Mouse (Mus musculus) heart, postnatal 14 days (tissue): ENCODE measurements at regions not wholly inside any gene's neighbourhood (a gene's known extent, or its start where the extent isn't known, plus 50 kb on each side); places are given as distances from the start of the nearest gene placed in this dataset.

ENCODE experiments used
- DNase-seq, 2 experiments: peaks; one replicate each; pipeline ENCODE4 v3.0.0; 2021 to 2022
- intact Hi-C: fragments of 180-260 bp; cut with DNase I; formaldehyde crosslinking; loops from one replicate; pipeline ENCODE4 v1.15.1; 2025

DNA sequence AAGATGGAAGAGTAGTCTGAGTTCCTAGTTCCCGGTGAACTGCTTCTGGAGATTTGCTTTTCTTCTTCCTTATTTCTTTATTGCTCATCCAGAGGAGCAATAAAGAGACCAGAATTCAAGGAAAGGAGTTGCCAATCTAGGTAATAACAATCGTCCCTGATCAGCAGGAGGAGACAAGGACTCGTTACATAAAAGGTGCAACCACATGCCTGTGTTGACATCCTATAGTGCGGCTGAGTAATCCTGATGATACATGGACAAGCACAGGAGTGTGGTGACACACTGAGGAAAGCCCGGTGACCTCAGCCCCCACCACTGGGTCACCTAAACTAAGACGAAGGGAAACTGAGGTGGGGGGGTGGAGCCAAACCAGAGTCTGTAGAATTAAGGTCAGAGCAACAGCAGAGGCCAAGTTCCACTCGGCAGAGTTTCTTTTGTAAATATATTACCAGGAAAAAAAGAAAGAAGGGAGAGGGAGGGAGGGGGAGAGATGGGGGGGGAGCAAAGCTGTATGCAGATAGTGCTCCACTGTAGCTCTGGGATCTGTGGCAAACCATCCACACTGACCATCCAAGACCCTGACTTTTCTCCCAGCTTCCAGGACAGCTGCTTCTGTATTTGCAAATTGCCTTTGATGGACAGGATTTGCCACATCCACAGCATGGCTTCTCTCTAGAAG is 135.2 kb upstream of the Rnaseh2b start:
- no peak for DNase-seq
- intact Hi-C loops = no loop called here

DNA sequence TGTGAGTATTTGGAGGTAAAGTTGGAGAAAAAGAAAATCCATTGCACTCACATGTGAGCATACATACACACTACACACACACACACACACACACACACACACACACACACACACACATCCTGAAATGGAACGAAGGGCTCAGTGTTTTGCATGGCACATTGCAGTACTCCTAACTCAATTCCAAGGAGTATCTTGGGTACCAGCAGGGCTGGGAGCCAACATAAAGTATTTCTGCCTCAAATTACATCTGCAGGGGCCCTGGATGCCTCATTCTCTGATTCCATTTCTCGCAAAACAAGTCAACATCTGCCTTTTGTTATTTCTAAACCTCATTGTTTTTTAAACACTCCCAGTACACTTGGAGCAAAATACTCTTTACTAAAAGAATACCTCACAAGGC is 132.7 kb upstream of the Rnaseh2b start:
- DNase-seq = no peak
- intact Hi-C loops = no loop called here

DNA sequence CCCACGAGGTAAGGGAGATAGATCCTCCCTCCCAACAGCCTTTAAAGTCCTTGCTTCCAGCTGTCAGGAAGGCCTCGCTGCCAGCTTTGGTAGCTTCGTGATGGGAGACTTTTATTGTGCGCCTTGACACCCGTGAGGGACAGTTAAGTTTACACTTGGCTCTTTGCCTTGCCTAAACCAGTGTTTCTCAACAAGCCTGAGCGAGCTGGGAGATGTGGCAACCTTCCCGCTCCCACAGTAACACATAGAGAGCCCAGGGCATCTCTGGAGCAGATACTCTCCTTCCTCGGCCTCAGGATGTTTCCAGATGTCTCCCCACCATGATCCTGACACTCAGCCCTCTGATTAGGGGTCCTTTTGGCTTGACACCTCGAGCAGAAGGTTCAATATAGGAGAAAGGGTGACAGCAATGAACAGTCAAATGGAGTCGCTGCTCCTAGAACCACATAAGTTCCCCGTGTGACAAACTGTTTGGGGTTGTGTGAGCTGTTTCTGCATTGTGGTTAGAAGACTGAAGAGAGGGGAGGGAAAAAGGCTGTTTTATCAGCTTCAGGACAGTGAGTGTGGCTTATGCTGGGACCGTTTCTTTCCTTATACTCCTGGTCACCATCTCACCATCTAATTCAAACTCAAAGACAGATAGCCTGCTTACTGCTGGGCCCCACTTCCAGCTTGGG is 129.1 kb upstream of the Rnaseh2b start:
- peak in 1 of 2 experiments; percentile 21 for DNase-seq
- intact Hi-C loops = no loop called here

DNA sequence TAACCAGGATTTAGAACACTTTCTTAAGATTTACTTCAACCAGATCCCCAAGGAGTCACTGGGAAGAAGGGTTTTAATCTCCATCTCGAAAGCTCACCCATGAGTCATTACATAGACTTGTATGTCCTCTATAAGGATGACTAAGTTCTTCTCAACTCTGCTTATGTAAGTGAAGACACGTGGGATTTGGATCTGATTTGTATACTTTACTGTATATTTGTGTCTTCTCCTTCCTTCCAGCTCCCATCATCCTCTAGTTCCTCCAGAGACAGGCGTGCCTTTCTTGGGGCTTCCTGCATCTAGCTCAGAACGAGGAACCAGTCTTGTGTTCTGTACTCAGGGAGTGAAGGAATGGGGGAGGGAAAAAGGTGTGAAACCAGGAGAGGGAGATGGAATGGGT is 127.5 kb upstream of the Rnaseh2b start:
- DNase-seq = no peak
- intact Hi-C loops = no loop called here

DNA sequence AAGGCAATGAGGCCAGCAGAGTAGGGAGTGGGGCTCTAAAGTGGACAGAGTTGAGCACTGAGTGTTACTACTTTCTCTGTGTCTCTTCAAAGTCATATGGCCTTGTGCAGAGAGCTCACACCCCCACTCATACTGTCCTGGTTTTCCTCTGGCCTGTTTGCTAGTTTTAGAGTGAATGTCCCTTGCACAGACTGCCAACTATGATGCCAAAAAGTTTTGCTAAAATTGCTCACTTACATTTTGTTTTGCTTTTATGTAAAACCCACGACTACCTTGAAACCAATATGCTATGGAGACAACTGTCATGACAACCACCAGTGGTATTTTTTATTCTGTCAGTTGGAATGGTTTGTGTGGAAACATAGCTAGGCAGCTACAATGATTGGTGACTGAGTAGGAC is 126.4 kb upstream of the Rnaseh2b start:
- intact Hi-C loops = no loop called here
- DNase-seq = no peak

DNA sequence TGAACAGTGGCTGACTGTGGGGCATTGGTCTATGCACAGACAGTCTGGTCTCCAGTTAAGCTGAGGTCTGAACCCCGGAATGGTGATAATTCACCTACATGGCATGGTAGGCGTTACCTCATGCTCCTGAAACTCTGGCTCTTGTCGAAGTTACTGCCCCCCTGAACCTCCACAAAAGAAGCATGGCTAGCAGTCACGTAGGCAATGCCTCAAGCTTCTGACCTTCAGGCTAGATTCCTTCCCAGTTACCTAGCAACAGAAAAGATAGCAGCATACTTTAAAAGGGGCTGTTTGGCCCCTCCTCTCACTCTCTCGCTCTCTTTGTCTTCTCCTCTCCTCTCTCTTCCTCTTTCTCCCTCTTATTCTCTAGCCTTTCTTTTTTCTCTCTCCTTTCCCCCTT is 125.8 kb upstream of the Rnaseh2b start:
- intact Hi-C loops = no loop called here
- no peak for DNase-seq

DNA sequence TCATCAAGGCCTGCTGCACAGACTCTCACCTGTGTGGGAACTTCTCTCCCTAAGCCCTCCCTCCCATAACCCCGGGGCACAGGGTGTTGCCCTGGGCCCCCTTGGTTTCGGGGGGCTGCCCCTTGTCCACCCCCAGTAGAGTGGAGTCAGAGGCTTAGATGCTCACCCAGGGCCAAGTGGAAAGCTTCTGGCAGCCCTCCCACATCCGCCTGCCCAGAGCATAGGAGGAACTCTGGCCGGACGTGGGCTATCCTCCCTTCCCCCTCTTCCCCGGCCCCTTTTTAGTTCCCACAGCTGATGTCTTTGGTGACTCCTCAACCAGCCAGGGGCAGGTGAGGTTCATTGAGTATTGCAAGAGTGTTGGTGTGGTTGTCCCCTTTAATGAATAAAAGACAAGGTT is 125.3 kb upstream of the Rnaseh2b start:
- DNase-seq = no peak
- intact Hi-C loops = no loop called here

DNA sequence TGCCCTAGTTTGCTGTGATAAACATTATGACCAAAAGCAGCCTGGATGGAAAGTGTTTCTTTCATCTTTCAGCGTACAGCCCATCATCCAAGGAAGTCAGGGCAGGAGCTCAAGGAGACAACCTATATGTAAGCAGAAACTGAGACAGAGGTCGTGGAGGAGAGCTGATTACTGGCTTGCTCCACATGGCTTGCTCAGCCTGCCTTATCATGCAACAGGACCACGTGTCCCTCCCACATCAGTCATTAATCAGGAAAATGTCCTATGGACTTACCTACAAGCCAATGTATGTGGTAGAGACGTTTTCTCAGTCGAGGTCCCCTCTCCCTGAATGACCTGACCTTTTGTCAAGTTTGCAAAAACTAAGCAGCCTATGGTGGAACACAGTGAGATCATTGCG is 123.7 kb upstream of the Rnaseh2b start:
- intact Hi-C loops = no loop called here
- DNase-seq = no peak

DNA sequence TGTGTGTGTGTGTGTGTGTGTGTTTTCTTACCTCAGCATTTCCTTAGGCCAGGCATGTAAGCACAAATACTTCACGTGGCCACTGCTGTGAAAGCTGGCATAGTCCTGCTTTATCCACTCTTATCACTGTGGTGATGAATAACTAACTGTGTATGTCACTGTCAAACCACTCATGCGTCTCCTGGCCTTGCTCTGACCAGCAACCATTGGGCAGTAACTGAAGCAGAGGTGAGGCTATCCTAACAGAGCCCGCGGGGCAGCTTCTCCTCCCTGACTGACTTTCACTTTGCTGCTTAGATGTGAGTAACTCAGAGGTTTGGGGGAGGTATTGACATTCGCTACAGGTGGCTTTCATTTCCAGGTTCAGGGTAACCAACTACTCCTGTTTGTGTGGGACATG is 122.0 kb upstream of the Rnaseh2b start:
- no peak for DNase-seq

DNA sequence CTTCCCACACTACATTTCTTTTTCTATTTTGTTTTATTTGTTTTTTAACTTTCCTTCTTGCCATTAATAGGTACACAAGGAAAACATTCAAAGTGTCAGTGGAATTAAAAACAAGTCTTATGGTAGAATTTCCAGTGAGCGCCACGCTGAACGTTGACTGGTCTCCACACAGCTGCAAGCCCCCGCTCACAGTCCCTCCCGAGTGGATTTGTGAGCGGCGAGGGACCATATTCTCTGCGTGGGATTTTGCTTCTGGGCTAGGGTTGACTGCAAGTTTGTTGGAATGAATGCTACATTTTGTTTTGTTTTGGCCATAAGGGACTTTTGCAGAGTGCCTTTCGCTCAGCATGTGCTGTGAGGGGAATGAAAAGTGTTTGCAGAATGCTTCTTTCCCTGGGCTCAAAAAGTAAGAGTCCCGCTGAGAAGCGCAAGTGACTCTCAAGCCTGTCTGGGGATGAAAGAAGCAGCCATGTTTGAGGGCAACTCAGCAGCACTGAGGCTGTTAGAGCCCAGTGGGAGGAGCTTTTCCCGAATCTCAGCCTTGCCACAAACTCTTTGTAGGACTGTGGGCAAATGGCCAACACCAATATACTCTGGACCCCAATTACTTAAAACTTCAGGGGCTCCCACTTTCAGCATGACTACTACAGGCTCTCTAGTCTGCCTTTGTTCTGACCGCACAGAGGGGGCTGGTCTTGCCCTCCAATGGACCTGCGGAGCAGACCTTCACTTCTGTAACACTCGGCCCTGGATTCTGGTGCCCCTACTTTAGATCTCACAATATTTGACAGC is 120.9 kb upstream of the Rnaseh2b start:
- no peak for DNase-seq
- intact Hi-C loops = loop anchor here (5.0 kb wide), 1 partner anchor 119 kb away; no protein-coding TSS in a partner anchor

More for the DNA sequence above, 122.0 kb upstream of the Rnaseh2b start:
- intact Hi-C loops = loop anchor here (5.0 kb wide), 1 partner anchor 118 kb away; no protein-coding TSS in a partner anchor

DNA sequence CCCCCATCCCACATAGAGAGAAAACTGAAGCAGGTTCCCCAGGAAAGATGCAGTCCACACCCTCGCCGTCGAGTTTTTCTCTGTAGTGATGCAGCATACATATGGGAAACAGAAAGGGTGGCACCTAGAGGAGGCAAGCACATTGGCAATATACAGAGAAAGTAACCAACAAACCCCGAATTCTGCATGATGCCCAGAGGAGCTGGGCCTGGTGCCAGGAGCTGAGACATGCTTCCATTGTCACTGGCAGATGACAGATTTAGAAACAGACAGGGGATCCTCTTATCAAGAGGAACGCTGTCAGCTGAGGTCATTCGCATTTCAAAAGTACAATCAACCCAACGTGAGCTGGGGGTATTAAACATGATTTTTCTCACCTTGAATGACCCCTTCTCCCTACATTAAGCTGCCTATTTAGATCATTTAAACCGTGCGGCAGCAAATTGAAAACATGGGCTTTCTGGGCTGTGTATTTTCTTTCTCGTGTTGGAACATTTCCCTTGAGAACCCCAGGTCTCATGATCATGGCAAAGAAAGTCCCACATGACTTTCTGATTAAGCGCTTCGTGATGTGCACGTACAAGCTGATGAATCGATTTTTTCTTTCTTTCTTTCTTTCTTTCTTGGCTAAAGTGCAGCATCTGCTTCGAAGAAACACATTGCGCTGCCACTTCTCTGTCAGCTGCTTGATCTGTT is 118.4 kb upstream of the Rnaseh2b start:
- intact Hi-C loops = loop anchor here (5.0 kb wide), 1 partner anchor 122 kb away; no protein-coding TSS in a partner anchor
- peak; percentile 49 to 71 for DNase-seq

DNA sequence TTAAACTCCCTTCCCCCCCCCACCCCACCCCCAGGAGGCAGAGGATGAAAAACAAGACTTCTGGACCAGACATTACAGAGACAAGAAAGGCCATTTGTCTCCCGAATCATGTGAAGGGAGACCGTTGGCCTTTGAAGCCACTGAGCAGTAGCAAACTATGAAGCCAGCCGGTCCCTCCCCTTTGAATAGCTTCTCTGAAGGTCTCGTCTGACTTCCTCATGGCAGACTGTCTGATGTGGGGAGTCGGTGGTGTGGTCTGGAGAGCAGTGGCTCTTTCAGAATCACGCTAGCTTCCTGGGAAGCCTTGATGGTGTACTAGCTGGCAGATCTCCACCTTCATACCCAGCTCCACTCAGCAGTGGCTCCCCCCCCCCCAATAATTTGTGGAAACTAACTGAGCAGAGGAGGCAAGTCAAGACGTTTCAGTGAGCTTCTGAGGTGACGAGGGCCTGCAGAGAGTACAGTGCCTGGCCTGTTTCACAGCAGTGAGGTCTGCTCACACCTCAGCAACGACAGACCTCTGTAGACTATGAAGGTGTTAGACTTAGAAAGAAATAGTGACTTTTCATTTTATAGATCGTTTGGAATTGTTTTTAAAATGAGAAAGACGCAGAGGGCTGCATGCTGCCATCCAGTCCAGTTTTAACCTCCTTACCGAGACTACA is 116.9 kb upstream of the Rnaseh2b start:
- no peak for DNase-seq
- intact Hi-C loops = no loop called here

DNA sequence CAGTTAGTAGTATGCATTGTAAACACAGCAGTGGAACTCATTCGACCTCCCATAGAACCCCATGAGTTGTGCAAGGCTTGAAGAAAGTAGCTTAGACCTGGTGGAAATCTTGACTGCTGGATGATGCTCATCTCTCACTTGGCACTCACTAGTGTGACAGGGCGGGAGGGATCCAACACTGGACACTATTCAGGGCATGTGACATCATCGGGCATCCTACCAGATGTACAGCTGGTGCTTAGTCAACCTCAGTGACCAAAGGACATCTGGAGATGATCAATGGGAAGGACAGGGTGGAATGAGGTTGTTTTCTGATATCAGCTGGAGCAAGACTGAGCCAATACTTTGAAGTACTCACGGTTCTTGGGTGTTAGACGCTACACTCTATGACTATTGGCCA is 114.9 kb upstream of the Rnaseh2b start:
- intact Hi-C loops = no loop called here
- DNase-seq = peak; percentile 60 to 75

DNA sequence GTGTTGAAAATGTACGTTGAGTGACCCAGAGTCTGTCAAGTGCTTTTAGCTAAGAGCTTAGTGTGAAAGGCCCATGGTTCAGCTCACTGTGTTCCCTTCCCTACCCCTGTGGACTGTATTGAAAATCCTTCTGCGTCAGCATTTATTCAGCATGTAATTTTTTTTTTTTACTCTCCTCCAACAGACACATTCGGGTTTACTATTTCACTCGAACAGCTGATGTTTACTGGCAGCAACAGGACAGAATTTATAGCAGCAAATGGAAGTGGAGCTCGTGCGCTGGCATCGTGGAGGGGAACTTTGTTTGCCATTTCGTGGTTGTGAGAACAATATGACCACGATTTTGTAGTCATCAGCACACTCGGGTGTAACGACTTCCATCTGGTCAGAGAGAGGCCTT is 105.0 kb upstream of the Rnaseh2b start:
- no peak for DNase-seq
- intact Hi-C loops = no loop called here

DNA sequence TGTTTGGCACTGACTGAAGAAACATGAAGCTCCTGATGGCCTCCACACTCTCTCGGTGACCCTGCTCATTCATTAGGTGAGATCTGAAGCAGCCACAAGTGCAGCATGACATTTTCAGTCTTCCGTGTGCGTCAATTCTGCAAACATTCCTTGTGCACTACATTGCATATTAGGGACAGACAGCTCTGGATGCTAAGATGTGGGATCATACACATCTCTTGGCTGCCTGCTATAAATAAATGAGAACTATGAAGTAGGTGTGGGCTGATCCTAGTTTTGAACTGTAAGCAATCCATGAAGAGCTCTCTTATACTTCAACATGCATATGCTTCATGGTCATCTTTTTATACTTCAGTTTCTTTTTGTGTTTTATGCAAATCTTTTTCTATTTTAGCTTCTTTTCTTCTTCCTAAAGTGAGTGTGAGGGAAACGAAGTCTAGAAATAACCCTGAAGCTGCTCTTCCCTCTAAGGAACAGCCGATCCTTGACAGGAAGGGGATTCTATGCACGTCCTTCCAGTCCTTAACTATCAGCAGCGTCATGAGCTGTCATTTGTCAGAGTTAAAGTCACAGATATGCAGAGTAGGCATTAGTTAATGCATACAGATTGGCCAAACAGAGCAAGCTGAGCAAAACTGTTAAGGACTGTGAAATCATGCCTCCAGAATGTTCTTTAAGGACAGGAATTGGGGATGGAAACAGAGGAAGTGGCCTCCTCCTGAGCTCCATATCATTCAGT is 104.1 kb upstream of the Rnaseh2b start:
- DNase-seq = no peak
- intact Hi-C loops = no loop called here

DNA sequence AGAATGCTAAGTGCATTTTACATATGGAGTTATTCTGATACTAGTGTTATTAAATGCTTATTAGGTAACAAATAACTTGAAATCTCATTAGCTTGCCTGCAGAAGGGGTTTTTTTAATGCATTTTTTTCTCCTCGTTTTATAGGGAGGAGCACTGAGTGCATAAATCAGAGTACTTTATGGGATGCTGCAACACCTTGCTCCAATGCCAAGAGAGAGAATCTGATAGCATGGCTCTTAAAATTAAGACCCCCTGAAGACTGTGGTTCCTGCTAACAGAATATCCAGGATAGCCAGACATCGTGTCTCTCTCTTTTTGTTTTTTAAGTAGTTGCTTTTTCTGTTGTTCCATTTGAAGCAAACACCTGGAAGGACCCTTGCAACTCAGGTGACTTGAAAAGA is 100.8 kb upstream of the Rnaseh2b start:
- intact Hi-C loops = no loop called here
- no peak for DNase-seq

DNA sequence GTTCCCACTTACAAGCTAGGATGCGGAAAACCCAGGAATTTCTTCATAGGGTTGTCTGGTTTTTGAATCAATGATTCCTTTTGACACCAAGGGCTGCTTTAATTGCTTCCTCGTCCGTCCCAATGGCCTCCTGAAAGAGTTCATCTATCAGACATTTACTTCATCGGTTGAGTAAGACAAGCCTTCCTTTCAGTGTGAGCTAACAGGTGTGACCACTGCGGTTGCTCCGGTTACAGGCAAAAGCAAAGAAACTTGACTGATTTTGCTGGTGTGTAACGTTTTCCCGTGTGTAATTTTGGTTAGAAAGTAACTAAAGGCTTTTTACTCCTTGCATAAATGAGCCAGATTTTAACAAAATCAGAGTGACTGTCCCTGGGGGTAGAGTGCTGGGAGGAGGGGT is 99.6 kb upstream of the Rnaseh2b start:
- no peak for DNase-seq
- intact Hi-C loops = no loop called here

DNA sequence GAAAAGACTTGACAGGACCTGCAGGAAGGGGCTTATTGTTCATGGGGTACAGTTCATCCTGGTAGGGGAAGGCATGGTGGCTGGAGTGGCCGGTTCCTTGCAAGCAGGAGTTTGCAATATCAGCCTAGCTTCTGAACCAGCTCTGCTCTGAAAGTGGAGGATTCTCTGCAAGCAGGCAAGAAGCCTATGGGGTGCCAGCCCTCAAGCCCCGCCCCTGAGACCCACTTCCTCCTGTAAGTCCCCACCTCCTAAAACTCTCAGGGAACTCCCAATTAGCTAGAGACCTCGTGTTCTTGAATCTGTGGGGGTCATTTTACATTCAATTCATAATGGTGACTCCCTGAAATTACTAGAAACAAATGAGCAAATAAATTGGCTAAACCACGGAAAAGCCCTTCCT is 99.0 kb upstream of the Rnaseh2b start:
- intact Hi-C loops = no loop called here
- DNase-seq = no peak

DNA sequence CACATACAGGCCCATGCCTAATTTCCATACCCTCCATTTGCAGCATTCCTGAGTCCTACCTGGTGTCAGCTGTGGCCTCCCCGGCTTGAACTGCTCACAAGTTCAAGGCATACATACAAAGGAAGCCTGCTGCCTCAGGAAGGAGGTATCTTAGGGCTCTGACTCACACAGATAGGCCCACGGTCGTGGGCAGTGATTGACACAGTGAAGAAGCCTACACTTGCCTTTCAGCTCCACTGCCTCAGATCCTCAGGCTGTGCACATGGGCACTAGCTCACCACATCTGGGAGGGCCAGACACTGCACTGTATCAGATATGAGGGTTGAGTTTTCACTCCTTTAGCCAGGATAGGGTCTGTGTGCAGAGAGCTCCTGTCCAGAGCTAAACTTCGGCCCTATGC is 95.6 kb upstream of the Rnaseh2b start:
- DNase-seq = no peak
- intact Hi-C loops = no loop called here
